Comparison of ENCODE assay signal across 8 mouse cellular contexts in the genomic region with DNA sequence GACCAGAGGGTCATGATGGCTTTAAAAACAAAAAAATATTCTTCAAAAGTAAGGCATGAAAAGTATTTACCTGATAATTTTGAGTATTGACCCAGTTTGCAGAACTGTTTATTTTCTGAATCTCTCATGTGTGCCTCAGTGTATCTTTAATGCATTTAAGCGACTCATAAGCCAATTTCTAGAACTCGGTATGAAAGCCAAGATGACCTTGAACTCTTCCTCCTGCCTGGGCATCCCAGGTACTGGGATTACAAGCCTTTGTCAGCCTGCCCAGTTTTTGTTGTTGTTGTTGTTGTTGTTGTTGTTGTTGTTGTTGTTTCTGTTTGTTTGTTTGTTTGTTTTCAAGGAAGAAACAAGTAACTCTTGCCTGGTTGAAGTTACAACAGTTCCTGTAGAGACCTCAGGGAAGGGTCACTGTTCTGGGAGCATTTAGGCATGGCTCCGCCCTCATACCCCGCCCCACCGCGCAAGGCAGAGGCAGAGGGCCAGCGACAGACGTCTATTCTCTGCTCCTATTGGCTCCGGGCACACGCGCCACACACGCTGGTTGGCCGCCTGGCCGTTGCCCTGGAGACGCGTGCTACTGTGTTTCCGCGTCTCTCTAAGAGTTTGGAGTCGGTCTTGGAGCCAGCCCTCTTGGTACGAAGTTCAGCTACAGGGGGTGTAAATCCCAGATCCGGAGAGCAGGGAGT. TPM values are rescaled to one million over a fixed set of nuclear protein-coding genes. Genes with fewer than 3 reads are reported as not detected.
DNase-seq lines count a peak whose midpoint lies in the region; ATAC-seq and TF ChIP-seq lines count a peak whose summit lies in the region.

Gene Gm11992, plus strand, starts transcription at position 584 of the 692 bp plus-strand sequence.

- peaks cover 19% of the 10 kb centered on the region for H3K27me3 ChIP-seq in G1E (ENCODE audit: insufficient read depth, low read length)
- H3K27me3 ChIP-seq in cerebellum, adult 2 months (ENCODE audit: control insufficient read depth, insufficient read depth, low read length) = no peaks in the 10 kb centered on the region
- peaks cover 7% of the 10 kb centered on the region; the same call in 1 of the 2 replicates for H3K27me3 ChIP-seq in forebrain, embryonic 16.5 days (replicated peaks; ENCODE audit: control insufficient read depth, insufficient read depth, low read length)
- no peaks in the 10 kb centered on the region for H3K27me3 ChIP-seq in neural tube, embryonic 14.5 days (ENCODE audit: control insufficient read depth, insufficient read depth, low read length)
- H3K27me3 ChIP-seq in testis, adult 2 months (ENCODE audit: control insufficient read depth, insufficient read depth, low read length) = no peaks in the 10 kb centered on the region

- H3K4me2 ChIP-seq in forebrain, embryonic 16.5 days (ENCODE audit: low read length) = peak within 1 kb of the TSS; percentile 99
- peak within 1 kb of the TSS; percentile 97 for H3K4me2 ChIP-seq in neural tube, embryonic 14.5 days (ENCODE audit: low read depth, low read length)

- intact Hi-C loops in heart, postnatal 25 days (cut with DNase I) = loop anchor here (5.0 kb wide), 1 partner anchor 36 kb away; the partner anchor contains the start of gene Hus1

- TF ChIP-seq CTCF in G1E (IDR thresholded peaks at IDR 0.05; ENCODE audit: low read depth, low read length) = no peak
- TF ChIP-seq CTCF in cerebellum, adult 2 months (IDR thresholded peaks at IDR 0.05; ENCODE audit: borderline replicate concordance, insufficient read depth, low read depth, low read length) = no peak
- 0 out of 2 replicates have a peak, but pooled peaks have one; percentile 0 for TF ChIP-seq CTCF in testis, adult 2 months (IDR thresholded peaks at IDR 0.05; ENCODE audit: control insufficient read depth, insufficient read depth, insufficient replicate concordance, low read depth, low read length)

- peaks cover 15% of the 10 kb centered on the region for H3K4me1 ChIP-seq in G1E (ENCODE audit: insufficient read depth, low read depth, low read length)
- peaks cover 6% of the 10 kb centered on the region; the same call in 1 of the 2 replicates for H3K4me1 ChIP-seq in cerebellum, adult 2 months (ENCODE audit: control insufficient read depth, insufficient read depth, low read length)
- H3K4me1 ChIP-seq in forebrain, embryonic 16.5 days (replicated peaks; ENCODE audit: control insufficient read depth, insufficient read depth, low read length) = peaks cover 10% of the 10 kb centered on the region
- H3K4me1 ChIP-seq in neural tube, embryonic 14.5 days (ENCODE audit: control insufficient read depth, insufficient read depth, low read length) = no peaks in the 10 kb centered on the region
- H3K4me1 ChIP-seq in testis, adult 2 months (ENCODE audit: control insufficient read depth, insufficient read depth, low read length) = peaks cover 3% of the 10 kb centered on the region; the same call in 1 of the 2 replicates

- no peak within 1 kb of the TSS for H3K27ac ChIP-seq in cerebellum, adult 2 months (ENCODE audit: insufficient read depth, low read length)
- H3K27ac ChIP-seq in forebrain, embryonic 16.5 days (ENCODE audit: low read length) = no peak within 1 kb of the TSS
- no peak within 1 kb of the TSS for H3K27ac ChIP-seq in neural tube, embryonic 14.5 days (ENCODE audit: low read depth, low read length)
- H3K27ac ChIP-seq in testis, adult 2 months (ENCODE audit: control insufficient read depth, insufficient read depth, low read depth, low read length) = peak within 1 kb of the TSS; percentile 83

- no peak for TF ChIP-seq POLR2A in cerebellum, adult 2 months (IDR thresholded peaks at IDR 0.05; ENCODE audit: borderline replicate concordance, insufficient read depth, low read length)
- peak; percentile 72 for TF ChIP-seq POLR2A in testis, adult 2 months (IDR thresholded peaks at IDR 0.05; ENCODE audit: control insufficient read depth, low read depth, low read length)

- H3K9ac ChIP-seq in forebrain, embryonic 16.5 days (replicated peaks; ENCODE audit: low read depth, low read length) = peak within 1 kb of the TSS; percentile 36
- peak within 1 kb of the TSS; percentile 28; the same call in 1 of the 2 replicates for H3K9ac ChIP-seq in neural tube, embryonic 14.5 days (replicated peaks; ENCODE audit: low read depth, low read length)

- 3% methylated on average over 21 of the region's 21 CpGs for WGBS in cerebellum, adult 2 months
- WGBS in forebrain, embryonic 16.5 days = 4% methylated on average over 21 of the region's 21 CpGs
- WGBS in neural tube, embryonic 14.5 days = 4% methylated on average over 21 of the region's 21 CpGs

- no peaks in the 10 kb centered on the region for H3K9me3 ChIP-seq in G1E (replicated peaks)
- no peaks in the 10 kb centered on the region for H3K9me3 ChIP-seq in forebrain, embryonic 16.5 days (ENCODE audit: control insufficient read depth, low read length)
- no peaks in the 10 kb centered on the region for H3K9me3 ChIP-seq in neural tube, embryonic 14.5 days (ENCODE audit: control insufficient read depth, low read length)

- H3K36me3 ChIP-seq in G1E (replicated peaks) = no peaks in the 10 kb centered on the region
- H3K36me3 ChIP-seq in forebrain, embryonic 16.5 days (ENCODE audit: control insufficient read depth, insufficient read depth) = no peaks in the 10 kb centered on the region
- no peaks in the 10 kb centered on the region for H3K36me3 ChIP-seq in neural tube, embryonic 14.5 days (ENCODE audit: control insufficient read depth, insufficient read depth, low read length)
- no peaks in the 10 kb centered on the region for H3K36me3 ChIP-seq in testis, adult 2 months (ENCODE audit: control insufficient read depth, insufficient read depth, low read length)

- DNase-seq in G1E (ENCODE audit: low spot score) = peak; percentile 69
- DNase-seq in cerebellum, adult 2 months = peak; percentile 50 to 67
- peak; percentile 63 for DNase-seq in heart, postnatal 25 days (ENCODE audit: low spot score)
- DNase-seq in layer of hippocampus, adult 18-20 months (ENCODE audit: low spot score in 2 of 2) = peak; percentile 74 to 91
- peak; percentile 82 to 86 for DNase-seq in lung, adult 18-20 months

- peak; percentile 98 for ATAC-seq in G1E (ENCODE audit: extremely low read depth, insufficient number of reproducible peaks, low FRiP score, poor library complexity, severe bottlenecking)
- ATAC-seq in forebrain, embryonic 16.5 days = peak; percentile 100
- peak; percentile 100 for ATAC-seq in neural tube, embryonic 14.5 days (ENCODE audit: low read depth)

- peak within 1 kb of the TSS; percentile 70 for H3K4me3 ChIP-seq in G1E (ENCODE audit: low read depth, low read length)
- peak within 1 kb of the TSS; percentile 53 for H3K4me3 ChIP-seq in cerebellum, adult 2 months (replicated peaks; ENCODE audit: insufficient read depth, low read depth, low read length)
- H3K4me3 ChIP-seq in forebrain, embryonic 16.5 days (replicated peaks; ENCODE audit: low read length) = peak within 1 kb of the TSS; percentile 58
- H3K4me3 ChIP-seq in neural tube, embryonic 14.5 days (ENCODE audit: low read depth, low read length) = peak within 1 kb of the TSS; percentile 45
- H3K4me3 ChIP-seq in testis, adult 2 months (ENCODE audit: control insufficient read depth, low read depth, low read length) = peak within 1 kb of the TSS; percentile 92

RNA-seq across cellular contexts. Expression of gene Gm11992, which starts in this region (rescaled TPM):
- total RNA-seq in G1E (2014; fragmentation: Nextera tagmentation) (2.0 TPM in 2 replicates), G1E (2017) (2.6 and 3.0 TPM in 2 replicates)
- polyA plus RNA-seq in G1E (2012) = 0.29 and 0.30 TPM in 2 replicates
- polyA plus RNA-seq in cerebellum, adult 2 months (2012; rRNA removed) = 1.1 and 1.5 TPM in 2 replicates
- 0.75 and 1.3 TPM in 2 replicates for polyA plus RNA-seq in forebrain, embryonic 16.5 days (2015; fragmentation: Nextera tagmentation; extraction: Ambion mirVana)
- under 1 TPM; 0.57 to 0.61 TPM for total RNA-seq in heart, postnatal 25 days (2021)
- 1 to 10 TPM; 1.2 to 1.4 TPM for total RNA-seq in layer of hippocampus, adult 18-20 months (2021)
- 2.3 and 2.6 TPM in 2 replicates for polyA plus RNA-seq in neural tube, embryonic 14.5 days (2014; fragmentation: Nextera tagmentation; extraction: Ambion mirVana)
- 53.6 and 58.1 TPM in 2 replicates for polyA plus RNA-seq in testis, adult 2 months (2012; rRNA removed)

Comparison
In these comparisons a context has a peak if more than half of its experiments do, and no peak if none do; other contexts are left out.
1. RNA of gene Gm11992 (polyA plus RNA-seq): 53.6 to 58.1 TPM in testis, adult 2 months; 2.3 to 2.6 TPM in neural tube, embryonic 14.5 days, 1.1 to 1.5 TPM in cerebellum, adult 2 months, 0.75 to 1.3 TPM in forebrain, embryonic 16.5 days and 0.29 to 0.30 TPM in G1E; every median in the first group is over 10 times any median in the second.
2. Peak in DNase-seq in heart, postnatal 25 days; RNA of the gene not detected or under 1 TPM.
3. Peak in every context shown above with its lines, with median percentiles within 50 percentile points of each other: ATAC-seq, DNase-seq and H3K4me3 ChIP-seq.